Mouse (Mus musculus) embryonic facial prominence, embryonic 14.5 days (tissue): Measurements from ENCODE around the gene Enoph1. TPM values are rescaled to one million over a fixed set of nuclear protein-coding genes. Genes with fewer than 3 reads are reported as not detected.

Source experiments
- ATAC-seq: fragments of 200-750 bp; cut with Nextera tagmentation; 2 replicates; pipeline ENCODE4 v1.8.0; 2017; ENCODE audit warnings: low read depth, moderate number of reproducible peaks, moderate TSS enrichment
- DNase-seq: peaks from one replicate; pipeline ENCODE4 v3.0.0-alpha.2; 2015; ENCODE audit warnings: low spot score
- H3K27ac ChIP-seq: fragments of 300-500 bp; sonication (generic); replicated peaks from 2 replicates; pipeline ENCODE4 v1.5.1; 2014; ENCODE audit warnings: low read depth, mild to moderate bottlenecking, low read length, moderate library complexity
- H3K27me3 ChIP-seq: fragments of 300-500 bp; sonication (generic); replicated peaks from 2 replicates; pipeline ENCODE4 v1.6.1; 2014; ENCODE audit warnings: low read length; ENCODE audit not compliant: control insufficient read depth, insufficient read depth
- H3K36me3 ChIP-seq: fragments of 300-500 bp; sonication (generic); 2 replicates; pipeline ENCODE4 v1.6.1; 2014; ENCODE audit warnings: low read length, mixed read lengths; ENCODE audit not compliant: control insufficient read depth, insufficient read depth
- H3K4me1 ChIP-seq: fragments of 300-500 bp; sonication (generic); 2 replicates; pipeline ENCODE4 v1.6.1; 2014; ENCODE audit warnings: antibody characterized with exemption, low read length; ENCODE audit not compliant: control insufficient read depth, insufficient read depth
- H3K4me2 ChIP-seq: fragments of 300-500 bp; sonication (generic); 2 replicates; pipeline ENCODE4 v1.6.1; 2014; ENCODE audit warnings: low read depth, mild to moderate bottlenecking, low read length, moderate library complexity, mixed read lengths
- H3K4me3 ChIP-seq: fragments of 300-500 bp; sonication (generic); 2 replicates; pipeline ENCODE4 v1.5.1; 2014; ENCODE audit warnings: low read depth, mild to moderate bottlenecking, low read length
- H3K9ac ChIP-seq: fragments of 300-500 bp; sonication (generic); 2 replicates; pipeline ENCODE4 v1.6.1; 2014; ENCODE audit warnings: low read depth, mild to moderate bottlenecking, low read length, moderate library complexity, mixed read lengths
- H3K9me3 ChIP-seq: fragments of 300-500 bp; sonication (generic); 2 replicates; pipeline ENCODE4 v1.6.1; 2016; ENCODE audit warnings: low read length; ENCODE audit not compliant: control insufficient read depth
- WGBS: fragments of 180-500 bp; shearing (Covaris S2); extraction: QIAGEN DNeasy Blood & Tissue Kit; methylation state at CpG from one replicate; pipeline ENCODE4 v1.1.7; 2014; 5-methylcytosine and 5-hydroxymethylcytosine counted together
- polyA plus RNA-seq: library from polyadenylated mRNA; unstranded; fragments of >200 nt; fragmentation: Nextera tagmentation; extraction: Ambion mirVana; gene quantifications from 2 replicates; pipeline ENCODE4 v1.2.1, GENCODE M21; 2014

Gene Enoph1
- polyA plus RNA-seq, 1 experiment from 2014 or later, result 37.2 TPM

GRCm38 (mm10) chr5:100055866-100056369 is 16.1 kb downstream of the Enoph1 start:
- Histone ChIP-seq H3K4me3 (no peak overlapping the region), H3K9ac (no peak overlapping the region), H3K27ac (no peak overlapping the region), H3K36me3 (peaks cover 24% of the 10 kb centered on the region), H3K4me2 (no peak overlapping the region), H3K9me3 (no peaks in the 10 kb centered on the region), H3K4me1 (no peaks in the 10 kb centered on the region), H3K27me3 (no peaks in the 10 kb centered on the region)
- no peak for DNase-seq
- WGBS, result 87% methylated on average over 5 of the region's 5 CpGs
- no peak for ATAC-seq

GRCm38 (mm10) chr5:100057461-100058209 is 17.9 kb downstream of the Enoph1 start:
- H3K4me3 ChIP-seq, result no peak overlapping the region
- no peaks in the 10 kb centered on the region for H3K9me3 ChIP-seq
- no peak for DNase-seq
- no peak for ATAC-seq
- H3K27ac ChIP-seq, result no peak overlapping the region
- H3K27me3 ChIP-seq, result no peaks in the 10 kb centered on the region
- H3K4me1 ChIP-seq, result no peaks in the 10 kb centered on the region
- H3K36me3 ChIP-seq, result peaks cover 37% of the 10 kb centered on the region
- H3K9ac ChIP-seq, result no peak overlapping the region
- WGBS, result 77% methylated on average over 14 of the region's 15 CpGs
- no peak overlapping the region for H3K4me2 ChIP-seq

GRCm38 (mm10) chr5:100058729-100059128 is 18.9 kb downstream of the Enoph1 start:
- H3K4me3 ChIP-seq, result no peak overlapping the region
- no peaks in the 10 kb centered on the region for H3K4me1 ChIP-seq
- no peaks in the 10 kb centered on the region for H3K9me3 ChIP-seq
- ATAC-seq (peak; percentile 15; the same call in 1 of the 2 replicates), DNase-seq (no peak)
- WGBS, result 45% methylated on average over 6 of the region's 6 CpGs
- H3K27ac ChIP-seq, result 0 out of 2 replicates have a peak overlapping the region, but pooled peaks have one; percentile 6
- H3K27me3 ChIP-seq, result no peaks in the 10 kb centered on the region
- peaks cover 47% of the 10 kb centered on the region for H3K36me3 ChIP-seq
- no peak overlapping the region for H3K4me2 ChIP-seq
- H3K9ac ChIP-seq, result no peak overlapping the region

DNA sequence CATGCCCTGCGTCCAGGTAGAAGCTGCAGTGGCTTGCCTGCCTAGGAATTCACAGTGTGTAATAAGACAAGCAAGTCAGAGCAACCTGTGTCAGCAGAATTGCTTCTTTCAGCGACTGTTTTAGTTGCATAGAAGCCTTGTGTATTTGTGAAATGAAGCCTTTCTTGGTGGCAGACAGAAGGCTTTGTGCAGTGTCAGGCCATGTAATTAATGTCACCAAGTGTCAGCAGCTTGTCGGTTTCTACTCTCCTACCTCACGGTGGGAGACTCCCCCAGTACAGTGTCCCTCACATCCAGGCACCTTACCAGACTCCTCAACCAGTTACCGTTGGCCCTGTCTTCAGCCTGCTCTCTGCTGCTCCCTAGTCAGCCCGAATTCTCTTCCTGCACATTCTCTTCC is 19.5 kb downstream of the Enoph1 start:
- no peaks in the 10 kb centered on the region for H3K4me1 ChIP-seq
- no peak overlapping the region for H3K27ac ChIP-seq
- H3K36me3 ChIP-seq, result peaks cover 52% of the 10 kb centered on the region
- no peaks in the 10 kb centered on the region for H3K27me3 ChIP-seq
- no peak overlapping the region for H3K9ac ChIP-seq
- no peak overlapping the region for H3K4me3 ChIP-seq
- 51% methylated on average over 6 of the region's 6 CpGs for WGBS
- DNase-seq (no peak), ATAC-seq (no peak; the same call in 1 of the 2 replicates)
- H3K4me2 ChIP-seq, result no peak overlapping the region
- H3K9me3 ChIP-seq, result no peaks in the 10 kb centered on the region

GRCm38 (mm10) chr5:100060876-100061275 is 21.1 kb downstream of the Enoph1 start:
- ATAC-seq, result no peak
- 91% methylated on average over 14 of the region's 14 CpGs for WGBS

DNA sequence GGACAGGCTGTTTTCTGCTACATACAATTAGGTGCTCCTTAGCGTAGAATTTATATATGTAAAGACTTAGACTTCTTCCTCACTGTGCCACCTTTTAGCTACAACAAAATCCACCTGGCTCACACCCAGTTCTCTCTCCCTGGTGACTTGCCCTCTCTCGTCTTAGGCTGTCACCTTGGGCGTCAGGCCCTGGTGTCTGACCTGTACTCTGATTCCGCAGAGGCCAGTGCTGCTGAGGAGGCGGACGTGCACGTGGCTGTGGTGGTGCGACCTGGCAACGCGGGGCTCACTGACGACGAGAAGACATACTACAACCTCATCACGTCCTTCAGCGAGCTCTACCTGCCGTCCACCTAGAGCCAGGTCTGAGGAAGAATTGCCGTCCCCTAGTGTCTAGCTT is 27.8 kb downstream of the Enoph1 start:
- 92% methylated on average over 16 of the region's 16 CpGs for WGBS
- Histone ChIP-seq H3K27me3 (no peaks in the 10 kb centered on the region), H3K9me3 (no peaks in the 10 kb centered on the region), H3K4me2 (no peak overlapping the region), H3K4me1 (no peaks in the 10 kb centered on the region), H3K9ac (no peak overlapping the region), H3K4me3 (no peak overlapping the region), H3K36me3 (peaks cover 46% of the 10 kb centered on the region), H3K27ac (no peak overlapping the region)
- no peak for ATAC-seq
- no peak for DNase-seq

More at GRCm38 (mm10) chr5:100060876-100061275, 21.1 kb downstream of the Enoph1 start:
- DNase-seq, result no peak
- Histone ChIP-seq H3K4me1 (no peaks in the 10 kb centered on the region), H3K9ac (no peak overlapping the region), H3K27ac (no peak overlapping the region), H3K27me3 (no peaks in the 10 kb centered on the region), H3K36me3 (peaks cover 54% of the 10 kb centered on the region), H3K9me3 (no peaks in the 10 kb centered on the region), H3K4me3 (no peak overlapping the region), H3K4me2 (no peak overlapping the region)

- peaks cover 40% of the 10 kb centered on the region for H3K36me3 ChIP-seq
- H3K4me1 ChIP-seq, result no peaks in the 10 kb centered on the region
- H3K4me3 ChIP-seq, result no peak overlapping the region
- no peaks in the 10 kb centered on the region for H3K9me3 ChIP-seq
- no peaks in the 10 kb centered on the region for H3K27me3 ChIP-seq
- H3K4me2 ChIP-seq, result no peak overlapping the region
- ATAC-seq, result no peak
- H3K27ac ChIP-seq, result no peak overlapping the region
- no peak for DNase-seq
- H3K9ac ChIP-seq, result no peak overlapping the region
- WGBS, result 90% methylated on average over 2 of the region's 2 CpGs
Measured at GRCm38 (mm10) chr5:100069526-100069925, 29.7 kb downstream of the Enoph1 start.

DNA sequence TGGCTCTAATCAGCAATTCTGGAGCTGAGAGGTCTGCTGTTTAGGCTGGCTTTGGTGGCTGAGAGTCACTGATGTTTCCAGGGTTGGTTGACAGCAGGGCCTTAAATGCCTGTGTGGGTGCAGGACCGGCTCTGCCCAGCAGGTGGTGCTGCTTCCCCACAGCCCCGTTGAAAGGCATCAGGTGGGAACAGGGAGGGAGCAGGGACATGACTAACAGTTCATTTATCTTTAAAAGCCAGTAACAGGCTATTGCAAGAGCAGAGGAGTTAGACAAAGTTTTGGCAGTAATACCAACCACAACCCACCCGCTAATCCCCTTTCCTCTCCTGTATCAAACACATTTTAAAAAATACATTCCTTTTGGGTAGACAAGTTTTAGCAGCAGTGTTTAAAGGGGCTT is 30.5 kb downstream of the Enoph1 start:
- peak; percentile 66 for ATAC-seq
- no peak overlapping the region for H3K4me3 ChIP-seq
- peaks cover 40% of the 10 kb centered on the region for H3K36me3 ChIP-seq
- no peak overlapping the region for H3K9ac ChIP-seq
- 24% methylated on average over 3 of the region's 3 CpGs for WGBS
- no peaks in the 10 kb centered on the region for H3K4me1 ChIP-seq
- no peaks in the 10 kb centered on the region for H3K9me3 ChIP-seq
- H3K27me3 ChIP-seq, result no peaks in the 10 kb centered on the region
- no peak overlapping the region for H3K27ac ChIP-seq
- DNase-seq, result peak; percentile 76
- no peak overlapping the region for H3K4me2 ChIP-seq

DNA sequence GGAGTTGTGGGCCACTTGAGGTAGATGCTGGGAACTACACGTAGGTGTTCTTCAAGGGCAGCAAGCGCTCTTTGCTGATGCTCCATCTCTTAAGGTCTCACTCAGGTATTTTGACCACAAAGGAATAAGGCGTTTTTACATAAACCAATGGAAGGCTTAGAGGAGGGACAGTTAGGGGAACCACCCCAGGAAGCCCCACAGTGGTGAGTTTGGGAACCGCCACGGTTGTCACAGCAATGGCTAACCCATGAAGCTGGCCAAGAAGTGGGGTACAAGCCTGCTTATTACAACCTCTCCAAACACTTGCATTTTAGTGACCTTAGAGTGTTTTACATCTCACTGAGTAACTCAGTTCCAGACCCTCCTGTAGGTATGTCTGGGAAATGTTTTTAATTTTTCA is 31.8 kb downstream of the Enoph1 start:
- H3K36me3 ChIP-seq, result peaks cover 35% of the 10 kb centered on the region
- H3K4me3 ChIP-seq, result no peak overlapping the region
- H3K4me1 ChIP-seq, result no peaks in the 10 kb centered on the region
- ATAC-seq, result no peak
- H3K4me2 ChIP-seq, result no peak overlapping the region
- H3K9me3 ChIP-seq, result no peaks in the 10 kb centered on the region
- H3K27me3 ChIP-seq, result no peaks in the 10 kb centered on the region
- DNase-seq, result no peak
- 91% methylated on average over 5 of the region's 5 CpGs for WGBS
- no peak overlapping the region for H3K9ac ChIP-seq
- no peak overlapping the region for H3K27ac ChIP-seq
